Mouse (Mus musculus) cerebellum, adult 11-12 months (tissue): ENCODE results near the gene Smim4.

Experiments used
- DNase-seq: peaks from one replicate; pipeline ENCODE4 v3.0.0; 2022

Smim4 gene

DNA sequence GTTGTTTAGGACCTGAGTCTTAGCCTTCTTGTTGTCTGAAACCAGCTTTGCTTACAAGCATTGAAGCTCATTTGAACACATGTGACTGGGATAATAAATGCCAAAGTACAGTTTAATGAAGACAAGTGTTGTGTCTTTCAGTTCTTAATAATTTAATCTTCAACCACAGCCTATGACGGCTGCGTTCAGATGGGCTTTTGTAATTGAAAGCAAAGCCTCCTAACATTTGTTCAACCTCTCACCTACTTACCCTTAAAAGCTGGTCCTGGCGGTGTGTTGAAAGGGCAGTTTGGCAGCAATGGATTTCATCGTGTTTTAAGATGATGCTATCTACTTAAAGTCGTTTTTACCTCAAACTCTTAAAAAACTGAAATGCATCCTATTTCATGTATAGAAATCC, 16.6 kb downstream of the Smim4 start:
- no peak for DNase-seq

DNA sequence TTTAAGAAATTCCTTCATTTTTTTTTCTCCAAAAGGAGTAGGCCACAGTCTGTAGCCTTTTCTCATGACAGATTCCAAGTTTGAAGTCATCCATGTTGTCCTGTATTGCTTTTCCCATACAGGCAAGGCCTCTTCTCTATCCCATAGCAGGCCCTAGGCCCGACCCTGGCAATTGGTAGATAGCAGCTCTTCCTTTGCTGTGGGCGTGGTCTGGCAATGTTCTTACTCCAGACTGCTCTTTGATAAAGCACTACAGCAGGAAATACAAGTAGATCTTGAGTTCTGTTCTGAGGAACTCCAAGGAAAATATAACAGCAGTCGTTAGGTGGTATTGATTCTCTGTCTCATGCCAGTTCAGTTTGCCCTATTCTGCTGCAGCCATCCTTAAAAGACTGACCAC, 18.1 kb downstream of the Smim4 start:
- DNase-seq = no peak

DNA sequence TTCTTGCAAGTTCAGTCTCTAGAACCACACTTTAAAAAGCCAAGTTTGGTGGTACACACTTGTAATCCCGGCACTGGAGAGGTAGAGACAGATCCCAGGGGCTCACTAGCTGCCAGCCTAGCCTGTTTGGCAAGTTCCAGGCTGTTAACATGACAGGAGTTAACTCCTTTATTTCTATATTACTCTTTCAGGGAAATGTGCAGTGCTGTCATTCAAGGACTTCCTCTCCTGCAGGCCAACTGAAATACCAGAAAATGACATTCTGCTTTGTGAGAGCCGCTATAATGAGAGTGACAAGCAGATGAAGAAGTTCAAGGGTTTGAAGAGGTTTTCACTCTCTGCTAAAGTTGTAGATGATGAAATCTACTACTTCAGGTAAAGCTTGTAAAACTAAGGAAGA, 23.6 kb downstream of the Smim4 start:
- no peak for DNase-seq

DNA sequence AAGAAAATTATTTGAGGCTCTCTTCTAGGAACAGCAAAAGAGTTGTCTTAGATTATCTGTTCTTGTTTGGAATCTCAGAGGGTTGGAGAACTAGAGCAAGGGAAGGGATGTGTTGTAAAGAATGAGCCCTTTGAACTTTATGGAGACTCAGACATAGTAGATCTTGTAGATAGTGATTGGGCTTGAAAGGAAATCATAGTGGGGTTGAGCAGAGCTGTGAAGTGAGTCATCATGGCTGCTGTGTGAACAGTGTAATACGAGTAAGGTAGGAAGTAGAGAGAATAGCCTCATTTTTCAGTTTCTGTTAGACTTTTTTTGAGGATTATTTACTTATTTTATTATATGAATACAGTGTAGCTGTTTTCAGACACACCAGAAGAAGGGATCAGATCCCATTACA, 38.8 kb downstream of the Smim4 start:
- no peak for DNase-seq

DNA sequence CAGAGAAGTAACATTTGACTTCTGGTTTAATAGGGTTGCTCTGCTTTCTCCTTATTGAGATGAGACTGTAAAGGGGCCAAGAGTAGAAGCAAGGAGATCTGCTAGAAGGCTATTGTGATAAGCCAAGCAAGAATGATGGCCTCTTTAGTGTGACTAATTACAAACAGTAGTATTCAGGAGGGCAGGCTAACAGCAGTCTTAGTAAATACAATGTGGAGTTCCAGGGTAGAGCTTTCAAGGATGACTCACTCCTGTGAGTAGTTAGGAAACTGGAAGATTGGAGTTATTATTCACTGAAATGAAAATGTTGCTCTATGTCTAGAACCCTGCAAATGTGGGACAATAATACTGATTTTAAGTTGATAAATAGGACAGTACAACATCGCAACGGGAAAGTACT, 40.2 kb downstream of the Smim4 start:
- DNase-seq = no peak

DNA sequence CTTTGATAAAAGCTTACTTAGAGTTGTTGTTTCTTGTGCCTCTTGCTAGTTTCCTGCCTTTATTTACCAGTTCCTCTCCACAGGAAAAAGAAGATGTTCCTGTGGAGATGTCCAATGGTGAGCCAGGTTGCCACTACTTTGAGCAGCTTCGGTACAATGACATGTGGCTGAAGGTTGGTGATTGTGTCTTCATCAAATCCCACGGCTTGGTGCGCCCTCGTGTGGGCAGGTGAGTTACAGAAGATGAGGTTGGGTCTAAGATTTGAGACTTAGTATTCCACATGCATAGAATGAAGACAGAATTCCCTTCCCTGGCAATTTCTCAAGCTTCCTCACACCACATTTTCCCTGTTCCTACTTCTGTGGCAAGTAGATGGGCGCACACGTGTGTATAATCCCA, 41.3 kb downstream of the Smim4 start:
- DNase-seq = no peak

DNA sequence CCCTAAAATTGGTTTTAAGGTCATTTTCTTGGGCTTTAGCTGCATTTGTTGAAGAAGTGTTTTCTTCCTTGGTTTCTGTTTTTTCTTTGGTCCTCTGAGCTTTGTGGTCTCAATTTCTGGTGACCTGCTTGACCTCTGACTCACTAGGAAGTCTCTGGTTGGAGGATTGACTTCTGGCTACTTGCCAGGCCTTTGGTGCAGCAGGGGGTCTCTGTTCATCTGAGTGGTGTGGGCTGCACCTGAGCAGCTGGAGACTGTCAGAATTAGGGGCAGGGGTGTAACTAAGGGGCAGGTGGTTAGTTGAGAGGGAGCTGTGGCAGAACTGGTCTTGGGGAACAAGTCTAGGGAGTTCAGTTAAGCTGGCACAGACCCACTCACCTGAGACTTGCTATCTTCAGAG, 47.6 kb downstream of the Smim4 start:
- DNase-seq = no peak

DNA sequence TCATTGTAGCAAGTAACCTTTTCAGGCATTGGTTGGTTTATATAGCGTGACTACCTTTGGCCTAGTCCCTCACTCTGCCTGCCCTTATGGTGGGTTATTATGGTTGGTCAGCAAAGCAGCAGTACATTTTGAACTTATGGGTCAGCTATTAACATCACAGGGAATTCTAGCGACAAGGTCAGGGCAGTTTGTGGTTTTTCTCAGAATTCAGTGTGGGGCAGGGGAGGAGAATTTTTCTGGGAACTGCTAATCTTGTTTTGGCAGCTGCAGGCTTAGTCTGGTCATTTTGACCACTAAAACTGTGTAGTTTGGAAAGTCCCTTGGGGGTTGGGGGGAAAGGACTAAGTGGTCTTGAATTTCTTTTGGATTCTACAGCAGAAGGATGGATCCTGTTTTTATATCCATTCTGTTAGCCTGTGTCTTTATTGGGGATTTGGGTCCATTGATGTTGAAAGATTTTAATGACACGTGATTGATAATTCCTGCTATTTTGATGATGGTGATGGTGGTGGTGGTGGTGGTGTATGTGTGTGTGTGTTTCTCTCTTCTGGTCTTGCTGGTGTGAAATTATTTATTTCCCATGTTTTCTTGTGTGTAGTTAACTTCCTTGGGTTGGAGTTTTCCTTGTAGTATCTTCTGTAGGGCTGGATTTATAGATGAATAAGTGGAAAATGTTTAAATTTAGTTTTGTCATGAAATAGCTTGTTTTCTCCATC, 49.3 kb downstream of the Smim4 start:
- no peak for DNase-seq

DNA sequence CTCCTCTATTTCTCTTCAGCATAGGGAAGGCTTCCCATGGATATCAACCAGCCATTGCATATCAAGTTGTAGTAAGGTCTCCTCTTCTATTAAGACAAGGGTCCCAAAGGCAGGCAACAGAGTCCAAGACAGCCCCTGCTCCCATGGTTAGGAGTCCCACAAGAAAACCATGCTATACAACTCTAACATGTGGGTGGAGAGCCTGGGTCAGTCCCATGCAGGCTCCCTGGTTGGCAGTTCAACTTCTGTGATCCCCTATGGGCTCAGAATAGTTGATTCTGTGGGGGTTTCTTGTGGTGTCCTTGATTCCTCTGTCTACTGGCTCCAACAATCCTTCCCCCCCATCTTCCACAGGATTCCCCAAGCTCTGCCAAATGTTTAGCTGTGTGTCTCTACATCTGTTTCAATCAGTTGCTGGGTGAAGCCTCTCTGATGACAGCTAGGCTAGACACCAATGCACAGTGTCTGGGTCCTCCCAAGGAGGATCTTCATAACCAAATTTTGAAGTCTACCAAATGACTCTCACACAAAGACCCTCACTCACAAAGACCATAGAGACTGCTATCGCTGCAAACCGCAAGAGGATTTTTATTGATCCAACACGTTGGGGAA, 50.1 kb downstream of the Smim4 start:
- no peak for DNase-seq

DNA sequence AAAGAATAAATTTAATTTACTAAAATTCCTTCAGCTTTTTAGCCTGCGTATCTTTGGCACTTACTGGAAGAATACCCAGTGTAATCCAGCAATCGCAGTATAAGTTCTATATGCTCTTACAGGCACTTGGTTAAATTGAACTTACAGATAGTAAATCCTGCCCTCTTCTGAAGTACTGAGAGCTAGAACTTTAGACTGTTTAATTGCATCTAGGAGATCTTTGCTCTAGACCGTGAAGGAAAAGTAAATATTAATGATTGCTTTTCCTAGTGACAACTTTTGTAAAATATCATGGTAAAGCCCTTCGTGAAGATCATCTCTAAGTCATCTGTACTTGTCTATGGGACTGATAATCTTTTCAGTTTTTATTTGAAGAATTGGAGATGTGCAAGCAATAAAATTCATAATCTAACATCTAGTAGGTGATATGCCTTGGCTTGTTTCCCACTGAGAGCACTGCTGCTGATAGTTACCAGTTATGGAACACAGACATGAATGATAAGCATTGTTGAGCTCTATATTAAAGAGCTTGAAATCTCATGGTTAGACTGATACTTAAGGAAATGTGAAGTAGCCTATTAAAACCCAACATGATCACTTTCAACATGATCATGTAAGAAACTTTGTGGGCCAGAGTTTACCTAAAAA, 59.5 kb downstream of the Smim4 start:
- no peak for DNase-seq

DNA sequence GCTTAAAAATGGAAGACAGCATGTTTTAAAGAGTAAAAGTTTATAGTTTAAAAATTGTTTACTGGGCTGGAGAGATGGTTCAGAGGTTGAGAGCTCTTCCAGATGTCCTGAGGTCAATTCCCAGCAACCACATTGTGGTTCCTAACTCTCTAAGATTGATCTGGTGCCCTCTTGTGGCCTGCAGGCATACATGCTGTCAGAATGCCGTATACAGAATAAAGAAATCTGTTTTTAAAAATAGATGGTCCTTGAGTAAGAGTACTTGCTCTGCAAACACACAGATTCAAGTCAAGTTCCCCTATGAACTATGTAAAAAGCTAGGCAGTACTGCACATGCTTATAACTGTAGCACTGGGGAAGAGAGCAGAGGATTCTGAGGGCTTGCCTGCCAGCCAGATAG, 66.5 kb downstream of the Smim4 start:
- no peak for DNase-seq

DNA sequence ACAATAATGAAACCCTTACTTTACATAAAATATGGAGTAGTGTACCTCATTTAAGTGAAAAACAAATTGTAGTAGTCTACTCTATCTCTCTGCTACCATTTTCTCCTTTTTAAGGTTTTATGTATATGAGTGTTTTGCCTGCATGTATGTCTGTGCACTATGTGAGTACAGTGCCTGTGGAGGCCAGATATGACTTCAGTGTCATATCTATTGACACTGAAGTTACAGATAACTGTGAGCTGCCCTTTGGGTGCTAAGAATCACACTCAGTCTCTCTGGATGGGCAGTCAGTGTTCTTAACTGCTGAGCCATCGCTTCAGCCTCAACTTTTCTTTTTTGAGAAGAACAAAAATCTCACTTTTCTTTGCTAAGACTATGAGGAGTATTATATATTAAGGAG, 82.9 kb downstream of the Smim4 start:
- no peak for DNase-seq

DNA sequence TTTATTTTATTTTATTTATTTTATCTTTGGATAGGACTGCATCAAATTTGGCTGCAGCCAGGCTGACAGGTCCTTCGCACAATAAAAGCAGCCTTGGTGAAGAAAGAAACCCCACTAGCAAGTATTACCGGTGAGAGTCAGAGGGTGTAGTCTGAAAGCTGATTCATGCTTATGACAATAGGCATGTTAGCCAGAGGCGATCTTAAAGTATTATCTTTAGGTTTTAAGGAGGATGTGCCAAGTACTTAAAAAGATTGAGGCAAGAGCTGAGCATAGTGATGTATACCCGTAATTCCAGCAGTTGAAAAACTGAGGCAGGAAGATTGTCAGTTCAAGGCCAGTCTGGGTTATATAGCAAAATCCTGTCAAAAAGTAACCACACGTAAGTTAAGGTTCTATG, 83.5 kb downstream of the Smim4 start:
- DNase-seq = no peak
